Mouse (Mus musculus) liver, embryonic 16.5 days (tissue): ENCODE data around the gene Ndufs5. TPM values are rescaled to one million over a fixed set of nuclear protein-coding genes. Genes with fewer than 3 reads are reported as not detected.

ENCODE experiments used
- ATAC-seq: fragments of 200-750 bp; cut with Nextera tagmentation; 2 replicates; pipeline ENCODE4 v1.8.0; 2017; ENCODE audit warnings: low read depth, mild to moderate bottlenecking, moderate number of reproducible peaks, moderate library complexity
- H3K27ac ChIP-seq: fragments of 300-500 bp; sonication (generic); 2 replicates; pipeline ENCODE4 v1.5.1; 2014; ENCODE audit warnings: mild to moderate bottlenecking, low read length
- H3K27me3 ChIP-seq: fragments of 300-500 bp; sonication (generic); 2 replicates; pipeline ENCODE4 v1.6.1; 2014; ENCODE audit warnings: low read depth, low read length, mixed read lengths; ENCODE audit not compliant: control insufficient read depth, insufficient read depth
- H3K36me3 ChIP-seq: fragments of 300-500 bp; sonication (generic); 2 replicates; pipeline ENCODE4 v1.6.1; 2014; ENCODE audit warnings: mild to moderate bottlenecking; ENCODE audit not compliant: control insufficient read depth, insufficient read depth
- H3K4me1 ChIP-seq: fragments of 300-500 bp; sonication (generic); 2 replicates; pipeline ENCODE4 v1.6.1; 2014; ENCODE audit warnings: low read depth, low read length, mixed read lengths; ENCODE audit not compliant: control insufficient read depth
- H3K4me2 ChIP-seq: fragments of 300-500 bp; sonication (generic); 2 replicates; pipeline ENCODE4 v1.6.1; 2014; ENCODE audit warnings: low read depth, low read length, mixed read lengths
- H3K4me3 ChIP-seq: fragments of 300-500 bp; sonication (generic); 2 replicates; pipeline ENCODE4 v1.5.1; 2014; ENCODE audit warnings: low read depth, mild to moderate bottlenecking, low read length
- H3K9ac ChIP-seq: fragments of 300-500 bp; sonication (generic); 2 replicates; pipeline ENCODE4 v1.6.1; 2014; ENCODE audit warnings: low read depth, low read length
- H3K9me3 ChIP-seq: fragments of 300-500 bp; sonication (generic); replicated peaks from 2 replicates; pipeline ENCODE4 v1.6.1; 2016; ENCODE audit warnings: low read length; ENCODE audit not compliant: control insufficient read depth
- WGBS: fragments of 180-500 bp; shearing (Covaris S2); extraction: QIAGEN DNeasy Blood & Tissue Kit; methylation state at CpG from one replicate; pipeline ENCODE4 v1.1.7; 2014; ENCODE audit not compliant: insufficient replicate concordance; 5-methylcytosine and 5-hydroxymethylcytosine counted together
- polyA plus RNA-seq: library from polyadenylated mRNA; unstranded; fragments of >200 nt; fragmentation: Nextera tagmentation; extraction: Ambion mirVana; gene quantifications from 2 replicates; pipeline ENCODE4 v1.2.1, GENCODE M21; 2015

Ndufs5 gene
- 135 and 139 TPM in 2 replicates for polyA plus RNA-seq

DNA sequence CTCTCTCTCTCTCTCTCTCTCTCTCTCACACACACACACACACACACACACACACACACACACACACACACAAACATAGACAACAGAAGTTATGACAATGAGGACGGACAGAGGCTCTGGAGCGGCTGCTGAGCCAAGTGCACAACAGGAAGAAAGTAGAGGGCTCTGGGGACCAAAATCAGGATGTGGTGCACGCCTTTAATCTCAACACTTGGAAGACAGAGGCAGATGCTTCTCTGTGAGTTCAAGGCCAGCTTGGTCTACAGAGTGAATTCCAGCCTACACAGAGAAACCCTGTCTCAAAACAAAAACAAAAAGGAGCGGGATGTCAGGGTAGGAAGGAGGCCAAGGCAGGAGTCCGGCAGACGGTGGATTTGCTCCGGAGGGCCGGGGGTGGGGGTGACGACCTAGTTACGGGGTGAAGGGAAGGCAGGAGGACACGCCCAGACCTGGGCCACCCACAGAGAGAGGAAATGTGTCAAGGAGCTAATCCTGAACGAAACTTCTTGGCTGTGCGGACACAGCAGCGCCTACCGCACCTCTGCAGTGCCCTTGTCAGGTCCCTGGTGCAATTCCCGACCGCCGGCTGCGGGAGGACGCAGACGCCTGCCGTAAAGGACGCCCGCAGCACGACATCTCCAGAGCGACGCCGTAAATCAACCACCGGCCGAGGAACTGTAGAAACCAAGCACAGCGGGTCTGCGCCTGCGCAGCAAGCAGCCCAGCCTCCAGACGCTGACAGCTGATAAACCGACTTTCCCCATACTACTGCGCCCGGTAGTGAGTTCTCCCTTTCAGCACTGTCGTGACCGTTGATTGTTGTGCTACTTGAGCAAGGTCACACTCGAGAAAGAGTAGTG, at the start of gene Ndufs5:
Ndufs5 (minus strand) TSS at position 629 of the 860 bp plus-strand sequence.
- peak within 1 kb of the TSS; percentile 91 for H3K27ac ChIP-seq
- H3K27me3 ChIP-seq = no peaks in the 10 kb centered on the region
- H3K4me2 ChIP-seq = peak within 1 kb of the TSS; percentile 81
- ATAC-seq = peak; percentile 99
- WGBS = under 1% methylated on average over 40 of the region's 40 CpGs
- H3K9me3 ChIP-seq = no peaks in the 10 kb centered on the region
- no peaks in the 10 kb centered on the region; the same call in 1 of the 2 replicates for H3K36me3 ChIP-seq
- H3K4me3 ChIP-seq = peak within 1 kb of the TSS; percentile 85
- H3K4me1 ChIP-seq = peaks cover 10% of the 10 kb centered on the region
- peak within 1 kb of the TSS; percentile 87 for H3K9ac ChIP-seq

DNA sequence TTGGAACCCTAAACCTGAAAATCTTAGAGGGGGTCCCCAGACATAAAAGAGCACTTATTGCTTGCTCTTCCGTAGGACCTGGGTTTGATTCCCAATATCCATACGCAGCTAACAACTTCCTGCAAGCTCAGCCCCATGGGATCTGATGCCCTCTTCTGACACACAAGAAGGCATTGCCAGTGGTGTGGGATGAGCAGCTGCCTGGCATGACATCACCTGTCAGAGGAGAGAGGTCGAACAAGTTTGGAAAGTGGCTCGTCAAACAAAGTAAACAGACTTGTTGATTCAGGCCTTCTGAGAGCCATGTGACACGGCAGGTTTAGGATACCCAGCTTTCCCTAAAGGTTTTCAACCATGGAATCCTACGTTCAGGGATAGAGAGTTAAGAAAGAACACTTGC, 47.1 kb upstream of the Ndufs5 start:
- H3K4me1 ChIP-seq = no peaks in the 10 kb centered on the region
- 66% methylated on average over 6 of the region's 6 CpGs for WGBS
- H3K4me3 ChIP-seq = no peak overlapping the region
- no peak overlapping the region for H3K4me2 ChIP-seq
- H3K9me3 ChIP-seq = no peaks in the 10 kb centered on the region
- no peaks in the 10 kb centered on the region for H3K36me3 ChIP-seq
- H3K27me3 ChIP-seq = no peaks in the 10 kb centered on the region
- peak; percentile 27; the same call in 1 of the 2 replicates for ATAC-seq
- H3K9ac ChIP-seq = no peak overlapping the region
- H3K27ac ChIP-seq = no peak overlapping the region

DNA sequence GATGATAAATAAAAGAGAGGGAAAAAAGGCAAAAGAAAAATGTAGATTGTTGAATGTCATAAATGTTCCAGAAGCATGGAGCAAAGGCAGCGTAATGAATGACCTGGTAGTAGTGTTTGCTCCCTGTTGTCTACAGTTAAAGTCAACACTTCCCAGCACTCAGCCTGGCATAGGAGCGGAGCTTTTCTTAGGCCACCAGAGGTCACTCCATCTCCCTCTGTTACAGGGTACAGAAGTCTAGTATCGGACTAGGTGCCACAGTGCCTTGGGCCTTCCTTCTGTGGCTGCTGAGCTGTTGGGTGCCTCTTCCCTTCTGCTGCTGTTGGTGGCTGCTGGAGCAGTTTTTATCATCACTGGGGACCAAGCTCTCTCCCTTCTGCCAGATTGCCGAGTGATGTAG, 40.3 kb upstream of the Ndufs5 start:
- Histone ChIP-seq H3K27ac (no peak overlapping the region), H3K4me2 (no peak overlapping the region), H3K36me3 (no peaks in the 10 kb centered on the region), H3K4me3 (no peak overlapping the region), H3K9me3 (no peaks in the 10 kb centered on the region), H3K4me1 (no peaks in the 10 kb centered on the region), H3K9ac (no peak overlapping the region), H3K27me3 (no peaks in the 10 kb centered on the region)
- ATAC-seq = no peak
- 45% methylated on average over 4 of the region's 4 CpGs for WGBS

DNA sequence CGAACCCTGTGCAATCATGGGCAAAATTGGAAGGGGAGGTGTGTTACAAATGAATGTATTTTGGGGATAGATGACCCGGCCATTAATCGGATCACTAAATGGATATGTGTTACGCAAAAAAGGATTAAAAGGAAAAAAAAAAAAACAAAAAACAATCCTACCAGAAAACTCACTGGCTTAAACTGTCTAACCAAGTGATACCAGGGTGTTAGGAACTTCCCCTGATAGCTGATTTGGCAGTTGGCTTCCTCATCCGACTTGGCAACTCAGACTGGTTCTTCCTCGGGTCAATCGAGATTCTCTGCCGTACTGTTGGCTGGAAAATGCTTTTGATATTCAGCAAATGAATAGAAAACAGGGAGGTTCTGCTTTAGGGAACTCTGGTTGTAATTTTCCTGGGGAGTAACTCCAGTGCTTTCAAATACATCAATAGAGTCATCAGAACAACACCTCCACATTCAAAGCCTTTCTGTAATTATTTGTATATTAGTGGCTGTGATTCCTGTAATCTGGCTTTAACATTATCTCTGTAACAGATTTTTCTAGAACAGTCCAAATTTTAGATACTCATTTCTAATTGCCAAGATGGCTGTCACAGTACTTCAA, 32.8 kb upstream of the Ndufs5 start:
- H3K9ac ChIP-seq = peak overlapping the region; percentile 55
- no peak for ATAC-seq
- 2% methylated on average over 8 of the region's 8 CpGs for WGBS
- H3K4me2 ChIP-seq = peak overlapping the region; percentile 96
- peaks cover 17% of the 10 kb centered on the region for H3K4me1 ChIP-seq
- no peaks in the 10 kb centered on the region; the same call in 1 of the 2 replicates for H3K36me3 ChIP-seq
- no peaks in the 10 kb centered on the region; the same call in 1 of the 2 replicates for H3K27me3 ChIP-seq
- H3K4me3 ChIP-seq = peak overlapping the region; percentile 98
- H3K27ac ChIP-seq = no peak overlapping the region
- H3K9me3 ChIP-seq = no peaks in the 10 kb centered on the region

DNA sequence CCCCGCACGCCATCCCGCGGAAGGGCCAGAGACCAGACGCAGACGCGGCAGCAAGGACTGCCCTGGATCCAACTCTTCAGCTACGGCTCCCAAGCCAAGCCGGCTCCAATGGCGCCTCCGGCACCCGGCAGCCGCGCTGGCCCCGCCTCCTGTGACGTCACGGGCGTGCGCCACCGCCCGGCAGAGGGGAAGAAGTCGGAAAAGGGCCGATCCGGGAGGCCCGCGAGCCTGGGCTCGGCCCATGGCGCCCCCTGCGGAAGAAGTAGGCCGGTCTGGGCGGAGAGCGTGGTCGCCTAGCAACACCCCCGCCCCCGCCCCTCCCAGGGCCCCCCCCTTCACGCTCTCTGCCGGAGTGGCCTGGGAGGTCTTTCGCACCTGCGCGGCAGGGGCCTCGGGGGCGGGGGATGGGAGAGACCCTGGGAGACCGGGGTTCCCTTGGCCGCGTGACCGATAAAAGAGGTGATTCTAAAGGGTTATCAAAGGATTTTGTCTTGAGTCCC, 32.2 kb upstream of the Ndufs5 start, which contains the start of gene Akirin1:
Akirin1 (minus strand) TSS at position 194 of the 500 bp plus-strand sequence.
- Histone ChIP-seq H3K9ac (peak within 1 kb of the TSS; percentile 92), H3K4me1 (peaks cover 20% of the 10 kb centered on the region), H3K4me3 (peak within 1 kb of the TSS; percentile 98), H3K27ac (peak within 1 kb of the TSS; percentile 83), H3K27me3 (no peaks in the 10 kb centered on the region; the same call in 1 of the 2 replicates), H3K4me2 (peak within 1 kb of the TSS; percentile 96), H3K9me3 (no peaks in the 10 kb centered on the region), H3K36me3 (no peaks in the 10 kb centered on the region; the same call in 1 of the 2 replicates)
- under 1% methylated on average over 35 of the region's 46 CpGs for WGBS
- peak; percentile 97 for ATAC-seq

DNA sequence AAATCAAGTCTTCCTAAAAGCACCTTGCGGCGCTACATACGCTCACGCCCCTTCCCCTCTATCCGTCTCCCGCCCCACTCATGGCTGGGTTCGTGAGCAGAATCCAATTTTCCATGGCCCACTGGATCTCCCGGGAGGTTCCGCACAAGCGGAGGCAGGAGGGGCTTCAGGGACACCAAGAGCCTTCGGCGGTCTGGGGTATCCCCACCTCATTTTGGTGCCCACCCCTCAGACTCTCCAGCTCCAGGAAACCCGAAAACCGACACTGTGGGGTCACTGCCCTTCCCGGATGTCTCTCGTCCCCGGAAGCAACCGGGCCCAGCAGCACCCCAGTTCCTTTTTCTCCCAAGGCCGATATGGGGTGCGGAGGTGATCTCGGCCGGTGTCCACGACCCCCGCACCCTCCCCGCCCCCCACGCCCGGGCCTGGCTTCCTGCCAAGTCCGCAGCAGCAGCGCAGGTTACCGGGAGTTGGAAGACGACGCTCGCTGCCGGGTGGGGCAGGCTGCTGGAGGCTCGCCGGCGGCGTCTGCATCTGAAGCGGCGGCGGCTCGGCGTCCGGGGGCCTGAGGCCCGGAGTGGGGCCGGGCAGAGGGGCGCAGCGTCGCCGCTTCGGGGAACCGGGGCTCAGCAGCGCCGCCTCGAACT, 31.6 kb upstream of the Ndufs5 start:
- Histone ChIP-seq H3K36me3 (no peaks in the 10 kb centered on the region; the same call in 1 of the 2 replicates), H3K4me3 (peak overlapping the region; percentile 98), H3K9me3 (no peaks in the 10 kb centered on the region), H3K9ac (peak overlapping the region; percentile 92), H3K27me3 (no peaks in the 10 kb centered on the region; the same call in 1 of the 2 replicates), H3K4me1 (peaks cover 21% of the 10 kb centered on the region), H3K4me2 (peak overlapping the region; percentile 96), H3K27ac (peak overlapping the region; percentile 83)
- ATAC-seq = peak; percentile 70
- under 1% methylated on average over 54 of the region's 55 CpGs for WGBS

DNA sequence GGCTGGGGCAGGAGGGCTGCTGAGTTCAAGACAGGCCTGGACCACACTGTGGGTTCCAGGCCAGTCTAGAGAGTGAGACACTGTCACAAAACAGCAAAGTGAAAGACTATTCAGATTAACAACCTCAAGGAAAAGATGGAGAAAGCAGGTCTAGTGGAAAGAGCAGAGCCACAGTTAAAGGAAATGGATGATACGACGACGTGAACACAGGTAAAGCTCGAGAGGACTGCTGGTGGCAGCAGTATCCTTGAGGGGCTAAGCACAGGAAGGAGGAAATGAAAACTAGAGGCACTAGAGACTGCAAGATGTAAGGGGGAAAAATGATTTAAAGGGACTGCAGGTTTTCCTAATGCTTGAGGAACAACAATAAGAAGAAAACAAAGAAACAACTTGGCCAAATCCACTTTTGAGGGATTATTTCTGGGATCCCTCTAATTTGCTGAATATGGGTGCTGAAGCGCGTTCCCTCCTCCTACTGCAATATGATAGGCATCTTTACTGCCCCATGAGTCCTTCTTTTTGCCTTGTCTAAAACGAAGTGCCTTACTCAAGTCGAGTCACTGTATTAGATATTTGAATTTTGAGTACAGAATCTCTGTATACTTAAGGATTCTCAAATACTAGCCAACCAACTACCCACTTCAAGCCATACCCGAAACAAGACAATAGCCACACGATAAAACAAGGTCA, 30.9 kb upstream of the Ndufs5 start:
- peak overlapping the region; percentile 92 for H3K9ac ChIP-seq
- H3K4me3 ChIP-seq = peak overlapping the region; percentile 98
- no peaks in the 10 kb centered on the region; the same call in 1 of the 2 replicates for H3K27me3 ChIP-seq
- H3K36me3 ChIP-seq = no peaks in the 10 kb centered on the region; the same call in 1 of the 2 replicates
- peak overlapping the region; percentile 83; the same call in 1 of the 2 replicates for H3K27ac ChIP-seq
- WGBS = 6% methylated on average over 10 of the region's 10 CpGs
- no peaks in the 10 kb centered on the region for H3K9me3 ChIP-seq
- peaks cover 21% of the 10 kb centered on the region for H3K4me1 ChIP-seq
- H3K4me2 ChIP-seq = peak overlapping the region; percentile 96
- ATAC-seq = no peak

DNA sequence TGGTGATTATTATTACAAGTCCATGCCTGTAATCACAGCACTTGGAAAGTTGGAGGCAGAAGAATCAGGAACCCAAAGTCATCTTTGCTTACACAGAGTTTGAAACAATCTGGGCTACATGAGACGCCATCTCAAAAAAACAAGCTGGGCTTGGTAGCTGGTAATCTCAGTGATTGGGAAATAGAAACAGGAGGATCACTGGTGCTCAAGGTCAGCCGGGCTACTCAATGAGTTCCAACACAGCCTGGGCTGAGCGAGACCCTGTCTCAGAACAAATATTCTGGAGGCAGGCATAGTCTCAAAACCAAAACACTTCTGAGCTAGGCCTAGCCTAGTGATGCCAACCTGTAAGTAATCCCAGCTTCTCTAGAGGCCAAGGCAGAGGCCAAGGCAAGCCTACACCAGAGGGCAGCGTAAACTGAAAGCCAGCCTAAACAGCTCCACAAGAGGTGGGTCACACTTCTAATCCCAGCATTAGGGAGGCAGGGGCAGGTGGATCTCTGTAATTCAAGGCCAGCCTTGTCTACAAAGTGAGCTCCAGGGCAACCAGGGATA, 27.3 kb upstream of the Ndufs5 start:
- Histone ChIP-seq H3K4me3 (no peak overlapping the region), H3K27ac (no peak overlapping the region), H3K27me3 (no peaks in the 10 kb centered on the region), H3K4me1 (peaks cover 15% of the 10 kb centered on the region), H3K36me3 (peaks cover 12% of the 10 kb centered on the region), H3K9me3 (no peaks in the 10 kb centered on the region), H3K9ac (no peak overlapping the region), H3K4me2 (no peak overlapping the region)
- WGBS = 76% methylated on average over 4 of the region's 4 CpGs
- ATAC-seq = no peak
